Mouse (Mus musculus) liver, embryonic 12.5 days (tissue): ENCODE data around the gene Fas. TPM values are rescaled to one million over a fixed set of nuclear protein-coding genes. Genes with fewer than 3 reads are reported as not detected.

ENCODE experiments used
- ATAC-seq: fragments of 200-750 bp; cut with Nextera tagmentation; 2 replicates; pipeline ENCODE4 v1.8.0; 2017; ENCODE audit warnings: moderate number of reproducible peaks, mild to moderate bottlenecking, moderate library complexity
- H3K27ac ChIP-seq: fragments of 300-500 bp; sonication (generic); 2 replicates; pipeline ENCODE4 v1.5.1; 2016; ENCODE audit warnings: mild to moderate bottlenecking
- H3K27me3 ChIP-seq: fragments of 300-500 bp; sonication (generic); replicated peaks from 2 replicates; pipeline ENCODE4 v1.6.1; 2016; ENCODE audit warnings: mild to moderate bottlenecking, moderate library complexity
- H3K36me3 ChIP-seq: fragments of 300-500 bp; sonication (generic); 2 replicates; pipeline ENCODE4 v1.6.1; 2016; ENCODE audit warnings: mild to moderate bottlenecking, moderate library complexity
- H3K4me1 ChIP-seq: fragments of 300-500 bp; sonication (generic); 2 replicates; pipeline ENCODE4 v1.6.1; 2016
- H3K4me2 ChIP-seq: fragments of 300-500 bp; sonication (generic); 2 replicates; pipeline ENCODE4 v1.6.1; 2016; ENCODE audit warnings: mild to moderate bottlenecking, moderate library complexity
- H3K4me3 ChIP-seq: fragments of 300-500 bp; sonication (generic); 2 replicates; pipeline ENCODE4 v1.5.1; 2016; ENCODE audit warnings: mild to moderate bottlenecking, moderate library complexity
- H3K9ac ChIP-seq: fragments of 300-500 bp; sonication (generic); 2 replicates; pipeline ENCODE4 v1.6.1; 2016; ENCODE audit warnings: mild to moderate bottlenecking, moderate library complexity
- H3K9me3 ChIP-seq: fragments of 300-500 bp; sonication (generic); replicated peaks from 2 replicates; pipeline ENCODE4 v1.6.1; 2016; ENCODE audit warnings: mild to moderate bottlenecking, moderate library complexity
- WGBS: fragments of 180-500 bp; shearing (Covaris S2); methylation state at CpG from one replicate; pipeline ENCODE4 v1.1.7; 2016; ENCODE audit not compliant: insufficient replicate concordance; 5-methylcytosine and 5-hydroxymethylcytosine counted together
- polyA plus RNA-seq: library from polyadenylated mRNA; unstranded; fragments of >200 nt; fragmentation: Nextera tagmentation; extraction: Ambion mirVana; gene quantifications from 2 replicates; pipeline ENCODE4 v1.2.1, GENCODE M21; 2016

Gene Fas
- polyA plus RNA-seq, 1 experiment from 2014 or later, result 0.74 TPM

DNA sequence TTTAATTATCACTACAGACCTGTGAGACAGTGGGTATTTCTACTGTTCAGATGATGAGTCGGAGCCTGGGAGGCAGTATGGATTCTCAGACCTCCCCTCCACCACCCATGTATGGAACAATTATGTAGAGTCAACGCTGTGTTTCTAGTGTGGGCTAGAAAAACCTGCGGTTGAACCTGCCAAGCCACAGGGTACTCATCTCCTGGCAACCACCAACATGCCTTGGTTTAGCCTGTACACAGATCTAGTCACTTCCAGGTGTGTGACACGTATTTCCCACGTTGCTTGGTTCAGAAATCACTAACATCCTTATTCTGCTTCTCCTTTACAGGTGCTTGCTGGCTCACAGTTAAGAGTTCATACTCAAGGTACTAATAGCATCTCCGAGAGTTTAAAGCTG is 16.3 kb downstream of the Fas start:
- Histone ChIP-seq H3K27me3 (no peaks in the 10 kb centered on the region), H3K4me2 (no peak overlapping the region), H3K4me1 (no peaks in the 10 kb centered on the region), H3K9ac (no peak overlapping the region), H3K36me3 (no peaks in the 10 kb centered on the region), H3K9me3 (no peaks in the 10 kb centered on the region), H3K27ac (no peak overlapping the region), H3K4me3 (no peak overlapping the region)
- ATAC-seq, result no peak
- WGBS, result 56% methylated on average over 6 of the region's 6 CpGs

- 57% methylated on average over 5 of the region's 5 CpGs for WGBS
These were observed 21.8 kb downstream of the Fas start for GRCm38 (mm10) chr19:34312151-34312728.

GRCm38 (mm10) chr19:34328051-34328450 is 37.6 kb downstream of the Fas start:
- no peak overlapping the region for H3K4me3 ChIP-seq
- H3K36me3 ChIP-seq, result no peaks in the 10 kb centered on the region
- H3K27me3 ChIP-seq, result no peaks in the 10 kb centered on the region
- no peaks in the 10 kb centered on the region for H3K4me1 ChIP-seq
- WGBS, result 43% methylated on average over 3 of the region's 3 CpGs
- H3K27ac ChIP-seq, result no peak overlapping the region
- H3K9me3 ChIP-seq, result no peaks in the 10 kb centered on the region
- no peak for ATAC-seq
- H3K4me2 ChIP-seq, result no peak overlapping the region
- no peak overlapping the region for H3K9ac ChIP-seq

More at GRCm38 (mm10) chr19:34312151-34312728, 21.8 kb downstream of the Fas start:
- Histone ChIP-seq H3K4me1 (no peaks in the 10 kb centered on the region), H3K36me3 (no peaks in the 10 kb centered on the region), H3K9ac (no peak overlapping the region), H3K4me3 (no peak overlapping the region), H3K4me2 (no peak overlapping the region), H3K9me3 (no peaks in the 10 kb centered on the region), H3K27me3 (no peaks in the 10 kb centered on the region), H3K27ac (no peak overlapping the region)
- ATAC-seq, result no peak

DNA sequence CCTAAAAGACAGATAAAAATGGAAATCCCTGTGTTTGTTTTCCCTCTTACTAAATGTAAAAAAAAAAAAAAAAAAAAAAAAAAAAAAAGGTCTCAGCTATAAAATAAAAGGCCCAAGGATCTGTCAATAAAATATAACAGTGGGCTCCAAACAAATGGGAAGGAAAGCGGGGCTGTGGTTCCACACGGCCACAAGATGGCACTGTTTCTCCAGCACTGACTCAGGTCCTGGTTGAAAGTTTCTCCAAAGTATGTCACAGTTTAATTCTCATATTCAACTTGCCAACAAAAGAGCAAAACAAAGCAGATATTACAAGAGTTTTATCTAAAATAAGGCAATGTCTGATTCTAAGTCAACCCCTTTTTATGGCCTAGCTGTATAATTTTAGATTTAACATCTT is 43.8 kb downstream of the Fas start:
- Histone ChIP-seq H3K9me3 (no peaks in the 10 kb centered on the region), H3K27ac (no peak overlapping the region), H3K9ac (no peak overlapping the region), H3K4me1 (no peaks in the 10 kb centered on the region), H3K36me3 (no peaks in the 10 kb centered on the region), H3K4me2 (no peak overlapping the region), H3K27me3 (no peaks in the 10 kb centered on the region), H3K4me3 (no peak overlapping the region)
- ATAC-seq, result no peak
- WGBS, result 0% methylated on average over 2 of the region's 2 CpGs

DNA sequence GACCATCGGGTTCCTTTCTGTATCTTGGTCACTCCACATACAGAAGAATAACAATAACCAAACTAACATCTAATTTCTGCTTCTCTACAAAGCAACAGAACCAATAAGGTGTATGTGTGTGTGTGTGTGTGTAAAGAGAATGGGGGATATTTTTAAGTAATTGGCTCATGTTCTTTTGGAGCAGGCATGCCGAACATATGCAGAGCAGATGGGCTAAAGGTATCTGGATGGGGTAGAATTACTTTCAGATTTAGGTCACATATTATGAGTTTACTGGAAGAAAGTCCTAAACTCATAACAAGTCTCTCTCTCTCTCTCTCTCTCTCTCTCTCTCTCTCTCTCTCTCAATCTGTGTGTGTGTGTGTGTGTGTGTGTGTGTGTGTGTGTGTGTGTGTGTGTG is 54.2 kb downstream of the Fas start:
- no peaks in the 10 kb centered on the region for H3K27me3 ChIP-seq
- 62% methylated on average over 2 of the region's 2 CpGs for WGBS

GRCm38 (mm10) chr19:34345616-34346267 is 55.3 kb downstream of the Fas start:
- H3K27me3 ChIP-seq, result no peaks in the 10 kb centered on the region
- WGBS, result 57% methylated on average over 8 of the region's 8 CpGs

More for the DNA sequence above, 54.2 kb downstream of the Fas start:
- Histone ChIP-seq H3K9me3 (no peaks in the 10 kb centered on the region), H3K4me1 (no peaks in the 10 kb centered on the region), H3K27ac (no peak overlapping the region), H3K9ac (no peak overlapping the region), H3K4me2 (no peak overlapping the region), H3K4me3 (no peak overlapping the region), H3K36me3 (no peaks in the 10 kb centered on the region)
- ATAC-seq, result no peak

GRCm38 (mm10) chr19:34353291-34353805 is 62.9 kb downstream of the Fas start:
- no peak overlapping the region for H3K9ac ChIP-seq
- no peaks in the 10 kb centered on the region for H3K9me3 ChIP-seq
- H3K27me3 ChIP-seq, result no peaks in the 10 kb centered on the region
- WGBS, result 44% methylated on average over 3 of the region's 3 CpGs
- no peak overlapping the region for H3K4me3 ChIP-seq
- no peak for ATAC-seq
- no peaks in the 10 kb centered on the region for H3K4me1 ChIP-seq
- H3K27ac ChIP-seq, result no peak overlapping the region
- no peak overlapping the region for H3K4me2 ChIP-seq
- no peaks in the 10 kb centered on the region for H3K36me3 ChIP-seq

More at GRCm38 (mm10) chr19:34345616-34346267, 55.3 kb downstream of the Fas start:
- no peaks in the 10 kb centered on the region for H3K36me3 ChIP-seq
- H3K4me1 ChIP-seq, result no peaks in the 10 kb centered on the region
- no peak overlapping the region for H3K27ac ChIP-seq
- H3K9me3 ChIP-seq, result no peaks in the 10 kb centered on the region
- H3K4me2 ChIP-seq, result no peak overlapping the region
- no peak overlapping the region for H3K9ac ChIP-seq
- ATAC-seq, result no peak
- H3K4me3 ChIP-seq, result no peak overlapping the region

GRCm38 (mm10) chr19:34362639-34363038 is 72.2 kb downstream of the Fas start:
- Histone ChIP-seq H3K4me3 (no peak overlapping the region), H3K9me3 (no peaks in the 10 kb centered on the region), H3K4me2 (no peak overlapping the region), H3K4me1 (no peaks in the 10 kb centered on the region), H3K27ac (no peak overlapping the region), H3K9ac (no peak overlapping the region), H3K27me3 (no peaks in the 10 kb centered on the region), H3K36me3 (no peaks in the 10 kb centered on the region)
- no peak for ATAC-seq
- 73% methylated on average over 1 of the region's 1 CpGs for WGBS

- ATAC-seq, result no peak
- H3K27ac ChIP-seq, result no peak overlapping the region
- no peak overlapping the region for H3K9ac ChIP-seq
- 20% methylated on average over 1 of the region's 1 CpGs for WGBS
- H3K9me3 ChIP-seq, result no peaks in the 10 kb centered on the region
- no peak overlapping the region for H3K4me2 ChIP-seq
- H3K36me3 ChIP-seq, result no peaks in the 10 kb centered on the region
- no peak overlapping the region for H3K4me3 ChIP-seq
- H3K4me1 ChIP-seq, result no peaks in the 10 kb centered on the region
- H3K27me3 ChIP-seq, result no peaks in the 10 kb centered on the region
These were observed 79.1 kb downstream of the Fas start for GRCm38 (mm10) chr19:34369551-34369950.

DNA sequence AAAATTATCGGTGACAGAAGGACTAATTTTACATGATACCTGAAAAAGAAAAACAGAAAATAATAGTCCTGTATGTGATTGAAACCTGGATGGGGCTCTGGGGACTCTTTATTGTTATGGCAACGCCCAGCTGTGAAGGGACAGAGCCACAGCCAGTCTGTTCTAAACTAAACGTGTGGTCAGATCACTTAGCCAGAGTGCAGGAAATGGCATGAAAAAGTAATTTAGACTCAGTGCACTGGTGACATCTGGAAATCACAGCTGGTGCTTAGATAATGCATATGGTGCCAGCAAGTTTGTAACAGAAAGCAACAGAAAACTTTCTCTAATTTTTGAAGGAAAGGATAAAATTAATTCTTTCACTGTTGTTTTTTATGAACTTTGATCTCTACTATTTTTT is 79.9 kb downstream of the Fas start:
- no peaks in the 10 kb centered on the region for H3K4me1 ChIP-seq
- H3K36me3 ChIP-seq, result no peaks in the 10 kb centered on the region
- WGBS, result 35% methylated on average over 3 of the region's 3 CpGs
- no peak for ATAC-seq
- no peak overlapping the region for H3K4me3 ChIP-seq
- H3K9ac ChIP-seq, result no peak overlapping the region
- H3K27me3 ChIP-seq, result no peaks in the 10 kb centered on the region
- no peaks in the 10 kb centered on the region for H3K9me3 ChIP-seq
- H3K4me2 ChIP-seq, result no peak overlapping the region
- no peak overlapping the region for H3K27ac ChIP-seq
